Mouse (Mus musculus): ENCODE results near the gene Scarb1. TPM values are rescaled to one million over a fixed set of nuclear protein-coding genes. Genes with fewer than 3 reads are reported as not detected.

Gene Scarb1
- polyA plus RNA-seq, 1 experiment, result 59.6 TPM

DNA sequence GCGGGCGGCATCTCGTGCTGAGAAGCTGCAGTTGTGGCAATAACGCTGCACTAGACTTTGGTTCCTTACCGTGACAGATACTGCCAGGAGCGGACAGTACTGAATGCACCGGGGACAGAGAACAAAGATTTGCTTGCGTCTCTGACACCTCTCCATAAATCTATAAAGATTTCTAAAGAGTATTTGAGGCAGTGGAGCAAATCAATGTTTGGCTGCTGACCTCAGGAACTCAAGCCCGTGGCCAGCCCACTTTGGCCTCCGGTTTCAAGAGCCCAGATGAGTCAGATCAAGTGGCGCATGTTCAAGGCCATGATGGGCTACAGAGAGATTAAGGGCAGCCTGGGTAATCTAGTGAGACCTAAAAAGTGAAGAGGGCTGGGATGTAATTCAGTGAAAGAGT lies 54.8 kb downstream of the Scarb1 start:
- Histone ChIP-seq H3K36me3 (ENCODE audit: control insufficient read depth, insufficient read depth, low read length, poor library complexity, severe bottlenecking) (no peaks in the 10 kb centered on the region), H3K4me3 (ENCODE audit: low read depth, low read length) (no peak overlapping the region), H3K9me3 (replicated peaks; ENCODE audit: control insufficient read depth, insufficient read depth, low read length, poor library complexity, severe bottlenecking) (no peaks in the 10 kb centered on the region), H3K27ac (ENCODE audit: insufficient read depth, low read length) (no peak overlapping the region), H3K4me1 (ENCODE audit: control insufficient read depth, insufficient read depth, low read length) (peaks cover 3% of the 10 kb centered on the region), H3K9ac (ENCODE audit: low read depth, poor library complexity, severe bottlenecking) (no peak overlapping the region), H3K27me3 (ENCODE audit: control insufficient read depth, insufficient read depth, low read length, poor library complexity, severe bottlenecking) (no peaks in the 10 kb centered on the region)
- TF ChIP-seq CTCF (IDR thresholded peaks at IDR 0.05; ENCODE audit: low read depth, low read length) (no peak), POLR2A (IDR thresholded peaks at IDR 0.05; ENCODE audit: insufficient read depth, low read length) (no peak), EP300 (IDR thresholded peaks at IDR 0.05; ENCODE audit: insufficient read depth, low read depth, low read length) (no peak)

- H3K27ac ChIP-seq (ENCODE audit: insufficient read depth, low read length), result no peak overlapping the region
- 0 out of 2 replicates have a peak, but pooled peaks have one; percentile 23 for TF ChIP-seq EP300 (IDR thresholded peaks at IDR 0.05; ENCODE audit: insufficient read depth, low read depth, low read length)
- no peak for TF ChIP-seq CTCF (IDR thresholded peaks at IDR 0.05; ENCODE audit: low read depth, low read length)
- no peaks in the 10 kb centered on the region for H3K27me3 ChIP-seq (ENCODE audit: control insufficient read depth, insufficient read depth, low read length, poor library complexity, severe bottlenecking)
Measured at GRCm38 (mm10) chr5:125283748-125284640, 56.9 kb downstream of the Scarb1 start.

DNA sequence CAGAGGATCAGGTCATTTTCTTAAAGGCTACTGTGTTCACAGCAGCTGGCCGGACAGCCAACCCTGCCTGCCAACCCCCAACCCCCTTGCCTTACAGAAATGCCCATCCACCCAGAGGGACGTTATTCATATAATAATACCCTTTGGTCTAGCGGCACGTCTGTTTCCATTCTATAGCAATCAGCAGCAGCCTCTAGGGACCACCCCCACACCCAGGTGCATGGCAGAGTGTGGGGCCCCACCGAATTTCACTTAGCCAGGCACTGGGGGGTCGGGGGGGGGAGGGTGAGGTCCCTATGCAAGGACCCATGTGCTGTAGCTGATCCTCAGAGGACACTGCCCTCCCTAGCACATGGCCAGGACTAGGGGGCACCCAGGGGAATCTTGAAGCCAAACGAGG lies 61.7 kb downstream of the Scarb1 start:
- Histone ChIP-seq H3K9me3 (replicated peaks; ENCODE audit: control insufficient read depth, insufficient read depth, low read length, poor library complexity, severe bottlenecking) (no peaks in the 10 kb centered on the region), H3K4me3 (ENCODE audit: low read depth, low read length) (no peak overlapping the region), H3K27me3 (ENCODE audit: control insufficient read depth, insufficient read depth, low read length, poor library complexity, severe bottlenecking) (no peaks in the 10 kb centered on the region), H3K27ac (ENCODE audit: insufficient read depth, low read length) (no peak overlapping the region), H3K9ac (ENCODE audit: low read depth, poor library complexity, severe bottlenecking) (no peak overlapping the region), H3K36me3 (ENCODE audit: control insufficient read depth, insufficient read depth, low read length, poor library complexity, severe bottlenecking) (no peaks in the 10 kb centered on the region), H3K4me1 (ENCODE audit: control insufficient read depth, insufficient read depth, low read length) (peaks cover 3% of the 10 kb centered on the region)
- no peak for TF ChIP-seq CTCF (IDR thresholded peaks at IDR 0.05; ENCODE audit: low read depth, low read length)
- no peak for TF ChIP-seq POLR2A (IDR thresholded peaks at IDR 0.05; ENCODE audit: insufficient read depth, low read length)
- no peak for TF ChIP-seq EP300 (IDR thresholded peaks at IDR 0.05; ENCODE audit: insufficient read depth, low read depth, low read length)

More at GRCm38 (mm10) chr5:125283748-125284640, 56.9 kb downstream of the Scarb1 start:
- Histone ChIP-seq H3K36me3 (ENCODE audit: control insufficient read depth, insufficient read depth, low read length, poor library complexity, severe bottlenecking) (no peaks in the 10 kb centered on the region), H3K9ac (ENCODE audit: low read depth, poor library complexity, severe bottlenecking) (no peak overlapping the region), H3K9me3 (replicated peaks; ENCODE audit: control insufficient read depth, insufficient read depth, low read length, poor library complexity, severe bottlenecking) (no peaks in the 10 kb centered on the region), H3K4me3 (ENCODE audit: low read depth, low read length) (peak overlapping the region; percentile 49), H3K4me1 (ENCODE audit: control insufficient read depth, insufficient read depth, low read length) (peaks cover 6% of the 10 kb centered on the region)

GRCm38 (mm10) chr5:125278314-125278713 lies 62.6 kb downstream of the Scarb1 start:
- Histone ChIP-seq H3K4me3 (ENCODE audit: low read depth, low read length) (no peak overlapping the region), H3K4me1 (ENCODE audit: control insufficient read depth, insufficient read depth, low read length) (peaks cover 3% of the 10 kb centered on the region), H3K9ac (ENCODE audit: low read depth, poor library complexity, severe bottlenecking) (no peak overlapping the region), H3K27ac (ENCODE audit: insufficient read depth, low read length) (no peak overlapping the region), H3K36me3 (ENCODE audit: control insufficient read depth, insufficient read depth, low read length, poor library complexity, severe bottlenecking) (no peaks in the 10 kb centered on the region), H3K27me3 (ENCODE audit: control insufficient read depth, insufficient read depth, low read length, poor library complexity, severe bottlenecking) (no peaks in the 10 kb centered on the region), H3K9me3 (replicated peaks; ENCODE audit: control insufficient read depth, insufficient read depth, low read length, poor library complexity, severe bottlenecking) (no peaks in the 10 kb centered on the region)
- TF ChIP-seq EP300 (IDR thresholded peaks at IDR 0.05; ENCODE audit: insufficient read depth, low read depth, low read length) (no peak), CTCF (IDR thresholded peaks at IDR 0.05; ENCODE audit: low read depth, low read length) (peak; percentile 64), POLR2A (IDR thresholded peaks at IDR 0.05; ENCODE audit: insufficient read depth, low read length) (no peak)

GRCm38 (mm10) chr5:125277313-125277712 lies 63.6 kb downstream of the Scarb1 start:
- no peaks in the 10 kb centered on the region for H3K27me3 ChIP-seq (ENCODE audit: control insufficient read depth, insufficient read depth, low read length, poor library complexity, severe bottlenecking)
- no peaks in the 10 kb centered on the region for H3K36me3 ChIP-seq (ENCODE audit: control insufficient read depth, insufficient read depth, low read length, poor library complexity, severe bottlenecking)
- no peak for TF ChIP-seq EP300 (IDR thresholded peaks at IDR 0.05; ENCODE audit: insufficient read depth, low read depth, low read length)
- no peak for TF ChIP-seq CTCF (IDR thresholded peaks at IDR 0.05; ENCODE audit: low read depth, low read length)
- no peak for TF ChIP-seq POLR2A (IDR thresholded peaks at IDR 0.05; ENCODE audit: insufficient read depth, low read length)
- H3K9ac ChIP-seq (ENCODE audit: low read depth, poor library complexity, severe bottlenecking), result no peak overlapping the region
- no peak overlapping the region for H3K27ac ChIP-seq (ENCODE audit: insufficient read depth, low read length)
- H3K4me3 ChIP-seq (ENCODE audit: low read depth, low read length), result no peak overlapping the region
- no peaks in the 10 kb centered on the region for H3K9me3 ChIP-seq (replicated peaks; ENCODE audit: control insufficient read depth, insufficient read depth, low read length, poor library complexity, severe bottlenecking)
- H3K4me1 ChIP-seq (ENCODE audit: control insufficient read depth, insufficient read depth, low read length), result peaks cover 3% of the 10 kb centered on the region

DNA sequence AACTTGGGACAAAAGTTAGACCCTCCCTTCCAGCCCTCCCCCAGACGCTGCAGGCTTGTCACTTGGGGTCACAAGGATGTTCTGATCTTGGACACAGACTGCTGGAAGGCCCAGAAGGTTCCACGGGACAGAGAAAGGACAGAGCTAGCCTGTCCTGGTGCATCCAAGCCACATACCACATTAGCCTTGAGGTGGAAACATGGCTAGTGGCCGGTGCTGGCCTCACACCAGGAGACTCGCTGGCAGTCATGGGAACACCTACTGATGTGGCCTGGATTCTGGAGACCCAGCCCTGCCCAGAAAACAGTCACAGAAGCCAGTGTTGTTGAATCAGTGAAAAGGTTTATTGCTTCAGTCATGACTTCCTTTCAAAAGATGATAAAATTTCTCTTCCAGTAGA lies 64.1 kb downstream of the Scarb1 start:
- Histone ChIP-seq H3K4me1 (ENCODE audit: control insufficient read depth, insufficient read depth, low read length) (peaks cover 3% of the 10 kb centered on the region), H3K9ac (ENCODE audit: low read depth, poor library complexity, severe bottlenecking) (no peak overlapping the region), H3K4me3 (ENCODE audit: low read depth, low read length) (no peak overlapping the region), H3K27ac (ENCODE audit: insufficient read depth, low read length) (no peak overlapping the region), H3K36me3 (ENCODE audit: control insufficient read depth, insufficient read depth, low read length, poor library complexity, severe bottlenecking) (no peaks in the 10 kb centered on the region), H3K27me3 (ENCODE audit: control insufficient read depth, insufficient read depth, low read length, poor library complexity, severe bottlenecking) (no peaks in the 10 kb centered on the region), H3K9me3 (replicated peaks; ENCODE audit: control insufficient read depth, insufficient read depth, low read length, poor library complexity, severe bottlenecking) (no peaks in the 10 kb centered on the region)
- TF ChIP-seq EP300 (IDR thresholded peaks at IDR 0.05; ENCODE audit: insufficient read depth, low read depth, low read length), result no peak
